Mouse (Mus musculus) 3134 (cell line): ENCODE measurements around the gene Bmper.

Experiments
- DNase-seq: peaks from one replicate; pipeline ENCODE4 v3.0.0-alpha.2; 2011; ENCODE audit warnings: low spot score; ENCODE audit not compliant: insufficient read length; ENCODE audit errors: extremely low read depth

Bmper gene

DNA sequence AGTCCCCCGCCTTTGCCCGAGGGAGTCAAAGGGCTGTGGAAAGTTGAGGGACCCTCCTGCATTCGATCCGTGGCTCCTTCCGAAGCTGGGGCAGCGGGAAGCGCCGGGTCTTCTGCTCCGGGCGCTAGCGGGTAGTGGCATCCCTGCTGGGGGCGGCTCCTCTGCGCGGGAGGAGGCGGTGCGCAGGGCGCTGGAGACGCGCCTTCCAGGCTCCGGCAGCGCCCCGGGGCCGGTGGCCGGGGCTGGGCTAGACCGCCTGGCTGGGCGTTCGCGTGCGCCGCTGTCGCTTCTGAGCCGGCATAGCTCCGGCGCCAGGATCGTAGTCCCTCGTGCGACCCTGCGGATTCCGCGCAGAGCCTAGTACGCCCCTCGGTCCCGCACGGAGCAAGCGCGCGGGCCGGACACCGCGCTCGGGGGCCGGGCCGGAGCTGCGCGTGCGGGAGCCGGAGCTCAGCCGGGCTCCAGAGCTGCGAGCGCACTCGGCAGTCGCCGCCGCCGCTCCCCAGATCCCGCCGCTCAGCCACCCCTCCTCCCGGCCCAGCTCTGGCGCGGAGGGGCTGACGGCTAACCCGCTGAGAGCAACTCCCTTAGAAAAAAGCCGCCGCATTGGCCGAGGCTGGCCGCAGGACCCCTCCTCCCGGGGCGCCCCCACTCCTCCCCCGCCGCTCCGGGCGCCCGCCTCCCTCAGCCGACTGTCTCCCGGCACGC, at the start of gene Bmper:
TSS of gene Bmper (plus strand) at position 236 of the 708 bp plus-strand sequence.
- peak; percentile 88 for DNase-seq

DNA sequence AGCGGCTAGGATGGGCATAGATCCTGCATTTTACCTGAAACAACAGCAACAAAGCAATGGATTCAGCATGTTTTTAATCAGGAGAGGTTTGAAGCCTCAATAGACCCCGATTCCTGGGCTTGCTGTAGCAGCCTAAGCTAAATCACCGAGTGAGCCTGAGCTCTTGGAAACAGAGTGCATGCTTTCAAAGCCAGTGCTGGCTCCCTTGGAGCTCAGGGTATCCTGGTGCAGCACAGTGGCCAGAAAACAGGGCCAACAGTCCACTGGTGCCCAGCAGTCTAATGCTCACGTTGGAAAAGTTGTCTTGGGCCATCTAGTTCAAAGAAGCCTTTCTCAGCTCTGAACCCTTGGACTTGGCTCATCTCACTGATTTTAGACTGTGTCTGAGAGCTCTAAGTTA, 45.4 kb upstream of the Bmper start:
- DNase-seq, result no peak

DNA sequence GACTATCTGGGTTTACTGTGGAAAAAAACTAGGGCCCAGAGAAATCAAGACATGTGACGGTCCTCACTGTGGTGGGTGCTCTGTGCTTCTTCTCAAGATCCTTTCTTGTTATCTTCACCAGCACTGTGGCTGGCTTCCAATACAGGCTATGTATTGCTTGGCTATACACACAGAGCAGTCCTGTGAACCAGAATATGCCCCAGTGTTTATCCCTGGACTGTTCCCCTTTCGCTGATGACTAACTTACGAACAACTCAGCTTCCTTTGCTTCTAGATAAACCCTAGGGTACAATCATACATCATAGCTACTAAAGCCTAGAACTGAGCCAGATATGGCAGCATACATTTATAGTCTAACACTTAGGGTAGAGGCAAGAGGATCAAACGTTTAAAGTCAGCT, 35.7 kb upstream of the Bmper start:
- no peak for DNase-seq

DNA sequence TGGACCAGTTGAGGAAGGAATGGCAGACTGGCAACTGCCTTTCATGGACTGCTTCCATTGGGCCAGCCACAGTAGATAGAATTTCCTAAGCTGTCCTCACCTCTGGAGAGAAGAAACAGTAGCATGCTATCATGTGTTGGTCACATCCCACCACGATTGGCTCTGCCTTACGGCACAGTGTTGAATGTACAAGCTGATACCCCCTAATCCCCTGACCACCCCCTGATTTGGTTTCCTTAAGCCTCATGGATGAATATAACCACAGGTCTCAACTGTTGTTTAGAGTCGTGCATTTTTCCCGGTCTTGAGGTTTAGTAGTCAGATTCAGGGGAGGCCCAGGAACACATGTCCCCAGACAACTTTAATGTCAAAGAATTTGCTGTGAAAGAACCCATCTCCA, 34.7 kb upstream of the Bmper start:
- no peak for DNase-seq

- DNase-seq, result peak; percentile 82
Observed at GRCm38 (mm10) chr9:23190950-23191349, 31.9 kb upstream of the Bmper start.

DNA sequence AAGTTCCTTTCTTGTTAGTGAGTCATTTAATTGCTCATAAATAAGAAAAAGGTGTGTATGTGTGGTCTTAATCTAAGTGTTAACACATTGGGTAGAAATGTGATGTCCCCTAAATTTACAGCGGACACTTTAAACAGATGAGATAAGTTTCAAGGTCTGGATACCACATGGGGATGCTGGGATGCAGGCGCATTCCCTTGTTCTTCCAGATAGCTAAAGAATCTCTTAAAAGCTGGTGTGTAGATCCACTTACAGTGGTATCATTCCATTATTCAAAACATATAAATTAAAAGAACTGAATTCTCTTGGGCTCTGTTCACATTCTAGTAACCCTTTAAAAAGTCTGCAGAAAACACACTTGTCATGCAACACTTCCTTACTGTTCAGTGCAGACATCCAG, 31.4 kb upstream of the Bmper start:
- DNase-seq, result no peak

- no peak for DNase-seq
Observed at GRCm38 (mm10) chr9:23192567-23193331, 30.1 kb upstream of the Bmper start.

DNA sequence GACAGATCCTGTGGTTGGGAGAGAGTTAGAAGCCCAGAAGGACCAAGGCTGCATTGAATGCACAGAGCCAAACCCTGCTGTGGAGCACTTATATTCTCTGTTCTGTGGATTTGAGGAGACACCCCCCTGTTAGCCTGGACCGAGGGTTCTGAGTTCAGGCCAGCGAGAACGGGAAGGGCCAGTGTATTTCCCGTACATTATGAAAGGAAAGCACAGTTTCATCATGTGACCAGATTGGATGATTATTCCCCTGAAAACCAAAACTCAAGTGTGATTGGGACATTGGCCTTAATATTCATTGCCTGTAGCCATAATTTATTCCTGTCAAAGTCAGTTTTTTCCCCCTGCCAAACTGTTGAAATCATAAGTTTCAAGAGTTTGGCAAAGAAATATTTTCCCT, 23.9 kb upstream of the Bmper start:
- DNase-seq, result no peak

GRCm38 (mm10) chr9:23199841-23200240, 23.0 kb upstream of the Bmper start:
- peak; percentile 58 for DNase-seq

DNA sequence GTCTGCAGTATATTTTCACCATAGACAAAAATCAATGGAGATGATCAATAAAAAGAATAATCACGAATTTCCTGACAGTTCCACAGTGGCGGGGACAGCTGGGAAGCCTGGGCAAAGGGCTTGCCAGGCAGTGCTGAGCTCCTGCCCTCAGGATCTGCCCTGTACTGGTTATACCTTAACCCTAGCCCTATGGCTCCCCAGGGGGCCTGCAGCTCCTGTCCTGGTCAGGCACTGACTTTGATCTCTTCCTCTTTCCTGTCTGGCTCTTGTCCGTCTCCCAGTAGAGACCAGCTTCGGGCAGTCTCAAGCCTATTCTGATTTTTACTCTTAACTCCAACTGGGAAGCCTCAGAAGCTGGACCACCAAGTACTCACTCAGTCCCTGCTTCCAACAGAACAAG, 22.0 kb upstream of the Bmper start:
- DNase-seq, result no peak

DNA sequence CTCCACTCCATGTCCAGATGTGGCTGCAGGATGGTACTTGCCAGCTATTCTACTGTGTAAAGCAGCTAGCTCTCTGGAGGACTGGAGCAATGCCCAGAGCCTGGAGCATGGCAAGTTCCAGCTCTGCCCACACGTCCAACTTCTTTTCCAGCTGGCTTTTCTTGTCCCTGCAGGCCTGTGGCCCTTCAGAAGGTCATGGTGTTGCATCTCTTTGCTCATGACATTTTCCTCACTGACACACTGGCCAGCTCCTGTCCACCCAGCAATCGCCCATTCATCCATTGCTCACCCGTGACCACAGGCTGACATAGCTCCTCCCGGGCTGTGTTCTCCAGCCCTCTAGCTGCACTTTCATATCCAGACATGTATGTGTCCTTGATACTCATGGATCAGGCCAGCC, 20.4 kb upstream of the Bmper start:
- peak; percentile 63 for DNase-seq

GRCm38 (mm10) chr9:23204339-23205288, 18.3 kb upstream of the Bmper start:
- DNase-seq, result no peak

GRCm38 (mm10) chr9:23205304-23205703, 17.6 kb upstream of the Bmper start:
- no peak for DNase-seq

- no peak for DNase-seq
Observed at GRCm38 (mm10) chr9:23205757-23206156, 17.1 kb upstream of the Bmper start.

- no peak for DNase-seq
Observed at GRCm38 (mm10) chr9:23206181-23206580, 16.7 kb upstream of the Bmper start.

GRCm38 (mm10) chr9:23212303-23212702, 10.6 kb upstream of the Bmper start:
- DNase-seq, result peak; percentile 39

GRCm38 (mm10) chr9:23219754-23220153, 3.1 kb upstream of the Bmper start:
- peak; percentile 81 for DNase-seq

DNA sequence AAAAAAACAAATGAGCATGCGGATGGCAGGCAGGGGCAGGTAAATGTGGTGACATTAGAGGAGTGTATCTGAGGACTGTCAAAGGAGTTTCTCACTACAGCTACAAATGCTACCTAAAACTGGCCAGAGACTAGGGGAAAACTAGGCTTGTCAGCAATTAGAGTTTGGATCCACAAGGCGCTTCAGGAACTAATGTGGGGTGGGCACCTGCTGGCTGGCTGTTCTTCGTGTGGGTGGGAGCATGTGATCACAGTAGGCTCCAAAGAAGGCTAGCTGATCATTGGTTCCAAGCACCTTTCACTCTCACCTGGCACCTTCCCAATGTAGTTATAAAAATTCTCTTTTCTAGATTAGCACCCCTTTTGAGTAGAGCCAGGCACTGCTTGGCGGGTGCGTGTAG, 900 bp upstream of the Bmper start:
- DNase-seq, result no peak

GRCm38 (mm10) chr9:23222492-23222840, 410 bp upstream of the Bmper start:
- no peak for DNase-seq

- DNase-seq, result no peak
Observed at GRCm38 (mm10) chr9:23223549-23224077, 737 bp downstream of the Bmper start.
